Mouse (Mus musculus) bone marrow macrophage, adult 2 months (primary cell): ENCODE results near the gene Nde1.

Source experiments
- CTCF ChIP-seq: IDR thresholded peaks from 2 replicates; pipeline ENCODE4 v1.5.1; 2012; ENCODE audit warnings: low read depth, mild to moderate bottlenecking, low read length, moderate library complexity
- POLR2A ChIP-seq: IDR thresholded peaks from 2 replicates; pipeline ENCODE4 v1.6.1; 2012; ENCODE audit warnings: mild to moderate bottlenecking, low read depth, low read length, borderline replicate concordance

GRCm38 (mm10) chr16:14135014-14135413 is 28.1 kb upstream of the Nde1 start:
- no peak for TF ChIP-seq POLR2A
- no peak for TF ChIP-seq CTCF
